Mouse (Mus musculus): ENCODE data around the gene Ier2. TPM values are rescaled to one million over a fixed set of nuclear protein-coding genes. Genes with fewer than 3 reads are reported as not detected.

The Ier2 gene
- polyA plus RNA-seq, 1 experiment, result 75.7 TPM

DNA sequence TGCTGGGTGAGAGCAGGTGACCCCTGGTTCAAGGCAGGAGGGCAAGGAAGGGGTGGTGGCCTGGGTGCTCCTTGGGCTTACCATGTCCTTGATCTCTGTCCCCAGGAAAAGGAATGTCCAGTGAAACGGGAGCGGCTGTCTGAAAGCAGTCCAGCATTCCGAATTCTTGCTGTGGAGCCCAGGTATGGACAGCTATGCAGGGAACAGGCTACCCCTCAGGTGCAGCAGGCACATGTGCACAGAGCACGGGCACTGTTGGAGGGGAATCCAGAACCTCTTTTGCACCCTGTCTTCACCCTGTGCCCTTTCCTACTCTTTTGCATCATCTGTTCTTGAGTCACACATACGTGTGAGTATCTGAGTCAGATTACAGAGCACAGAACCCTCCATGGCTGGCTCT lies 35.6 kb upstream of the Ier2 start:
- no peaks in the 10 kb centered on the region for H3K79me2 ChIP-seq (ENCODE audit: control insufficient read depth, insufficient read depth)
- TF ChIP-seq MYOG (IDR thresholded peaks at IDR 0.05; ENCODE audit: control insufficient read depth in 1 of 3, insufficient read depth in 1 of 3, insufficient read length in 2 of 3, low read depth in 2 of 3) (no peak), TCF3 (IDR thresholded peaks at IDR 0.05; ENCODE audit: insufficient read length, low read depth) (no peak), POLR2AphosphoS2 (IDR thresholded peaks at IDR 0.05; ENCODE audit: insufficient read length, low read depth) (no peak), MYOD1 (IDR thresholded peaks at IDR 0.05; ENCODE audit: control insufficient read depth in 1 of 3, insufficient read length in 2 of 3, low read depth in 2 of 3) (no peak), SRF (IDR thresholded peaks at IDR 0.05; ENCODE audit: control insufficient read depth, insufficient read length, low read depth) (no peak), E2F4 (IDR thresholded peaks at IDR 0.05; ENCODE audit: insufficient read depth) (no peak)
- no peak overlapping the region for H3K4me3 ChIP-seq
- peaks cover 6% of the 10 kb centered on the region for H3K36me3 ChIP-seq (ENCODE audit: control insufficient read depth, insufficient read depth)
- H3ac ChIP-seq (ENCODE audit: control insufficient read depth, insufficient read length), result no peak overlapping the region
- no peak overlapping the region for H3K4me2 ChIP-seq (ENCODE audit: low read depth)
- no peaks in the 10 kb centered on the region for H3K27me3 ChIP-seq (ENCODE audit: control insufficient read depth, insufficient read depth, insufficient read length)

DNA sequence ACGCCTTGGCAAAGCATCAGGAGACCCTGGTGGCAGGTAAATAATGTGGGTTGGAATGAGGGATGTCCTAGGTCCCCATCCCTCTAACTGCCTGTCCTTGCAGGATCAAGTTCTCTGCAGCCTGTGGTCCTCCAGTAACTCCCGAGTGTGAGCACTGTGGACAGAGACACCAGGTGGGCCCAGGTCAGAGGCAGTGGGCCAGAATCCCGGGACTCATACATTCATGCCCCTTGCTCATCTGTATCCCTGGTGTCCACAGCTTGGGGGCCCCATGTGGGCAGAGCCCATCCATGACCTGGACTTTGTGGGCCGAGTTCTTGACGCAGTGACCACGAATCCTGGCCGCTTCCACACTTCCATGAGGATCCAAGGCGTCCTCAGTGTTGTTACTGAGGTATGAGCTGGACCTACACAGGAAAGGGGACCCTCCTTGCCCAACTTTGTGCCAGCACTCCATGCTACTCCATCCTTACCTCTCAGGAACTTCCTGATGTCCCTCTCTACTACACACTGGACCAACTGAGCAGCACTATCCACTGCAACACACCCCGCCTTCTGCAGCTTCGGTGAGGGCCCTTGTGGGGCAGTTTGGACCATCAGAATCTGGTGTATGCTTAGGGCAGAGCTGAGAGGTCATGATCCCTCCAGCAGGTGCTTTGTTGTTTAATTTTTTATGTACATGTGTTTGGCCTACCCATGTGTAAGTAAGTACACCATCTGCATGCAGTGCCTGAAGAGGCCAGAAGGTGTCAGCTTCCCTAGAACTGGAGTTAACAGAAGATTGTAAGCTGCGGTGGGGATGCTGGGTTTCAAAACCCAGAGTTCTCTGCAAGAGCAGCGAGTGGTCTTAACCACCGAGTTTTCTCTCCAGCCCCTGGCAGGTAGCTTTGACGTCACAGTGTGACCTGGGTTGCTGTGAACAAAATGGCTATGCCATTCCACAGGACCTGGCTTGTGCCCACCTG lies 34.8 kb upstream of the Ier2 start:
- Histone ChIP-seq H3K4me3 (no peak overlapping the region), H3K36me3 (ENCODE audit: control insufficient read depth, insufficient read depth) (peaks cover 6% of the 10 kb centered on the region), H3K79me2 (ENCODE audit: control insufficient read depth, insufficient read depth) (no peaks in the 10 kb centered on the region), H3ac (ENCODE audit: control insufficient read depth, insufficient read length) (no peak overlapping the region), H3K4me2 (ENCODE audit: low read depth) (no peak overlapping the region), H3K27me3 (ENCODE audit: control insufficient read depth, insufficient read depth, insufficient read length) (no peaks in the 10 kb centered on the region)
- TF ChIP-seq E2F4 (IDR thresholded peaks at IDR 0.05; ENCODE audit: insufficient read depth) (no peak), TCF12 (IDR thresholded peaks at IDR 0.05; ENCODE audit: insufficient read depth, poor library complexity, severe bottlenecking) (no peak), SRF (IDR thresholded peaks at IDR 0.05; ENCODE audit: control insufficient read depth, insufficient read length, low read depth) (no peak), POLR2AphosphoS2 (IDR thresholded peaks at IDR 0.05; ENCODE audit: insufficient read length, low read depth) (no peak), TCF3 (IDR thresholded peaks at IDR 0.05; ENCODE audit: insufficient read length, low read depth) (no peak), MYOD1 (IDR thresholded peaks at IDR 0.05; ENCODE audit: control insufficient read depth in 1 of 3, insufficient read length in 2 of 3, low read depth in 2 of 3) (no peak), POLR2A (IDR thresholded peaks at IDR 0.05; ENCODE audit: insufficient read length, low read depth) (no peak), MAX (IDR thresholded peaks at IDR 0.05; ENCODE audit: low read depth) (no peak), USF1 (IDR thresholded peaks at IDR 0.05; ENCODE audit: low read depth) (no peak), REST (IDR thresholded peaks at IDR 0.05; ENCODE audit: insufficient read depth, insufficient read length) (no peak), CEBPB (IDR thresholded peaks at IDR 0.05; ENCODE audit: insufficient read depth, poor library complexity, severe bottlenecking) (no peak), MYOG (IDR thresholded peaks at IDR 0.05; ENCODE audit: control insufficient read depth in 1 of 3, insufficient read depth in 1 of 3, insufficient read length in 2 of 3, low read depth in 2 of 3) (no peak)

DNA sequence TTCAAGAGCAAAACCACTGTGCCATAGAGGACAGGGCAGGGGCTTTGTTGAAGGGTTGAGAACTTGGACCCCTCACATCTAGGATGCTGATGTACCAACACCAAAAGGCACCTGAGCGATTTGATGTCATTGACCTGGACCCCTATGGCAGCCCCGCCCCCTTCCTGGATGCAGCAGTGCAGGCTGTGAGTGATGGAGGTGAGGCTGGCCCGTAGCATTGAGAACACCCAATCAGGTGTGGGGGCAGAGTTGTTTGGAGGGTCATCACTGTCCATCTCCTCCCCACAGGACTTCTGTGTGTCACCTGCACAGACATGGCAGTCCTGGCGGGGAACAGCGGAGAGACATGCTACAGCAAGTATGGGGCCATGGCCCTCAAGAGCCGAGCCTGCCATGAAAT lies 32.5 kb upstream of the Ier2 start:
- no peak overlapping the region for H3ac ChIP-seq (ENCODE audit: control insufficient read depth, insufficient read length)
- H3K36me3 ChIP-seq (ENCODE audit: control insufficient read depth, insufficient read depth), result peaks cover 12% of the 10 kb centered on the region
- TF ChIP-seq MYOG (IDR thresholded peaks at IDR 0.05; ENCODE audit: control insufficient read depth in 1 of 3, insufficient read depth in 1 of 3, insufficient read length in 2 of 3, low read depth in 2 of 3), result no peak
- no peak for TF ChIP-seq POLR2AphosphoS2 (IDR thresholded peaks at IDR 0.05; ENCODE audit: insufficient read length, low read depth)
- TF ChIP-seq E2F4 (IDR thresholded peaks at IDR 0.05; ENCODE audit: insufficient read depth), result no peak
- no peak for TF ChIP-seq REST (IDR thresholded peaks at IDR 0.05; ENCODE audit: insufficient read depth, insufficient read length)
- TF ChIP-seq TCF3 (IDR thresholded peaks at IDR 0.05; ENCODE audit: insufficient read length, low read depth), result no peak
- TF ChIP-seq TCF12 (IDR thresholded peaks at IDR 0.05; ENCODE audit: insufficient read depth, poor library complexity, severe bottlenecking), result no peak
- TF ChIP-seq MYOD1 (IDR thresholded peaks at IDR 0.05; ENCODE audit: control insufficient read depth in 1 of 3, insufficient read length in 2 of 3, low read depth in 2 of 3), result no peak
- TF ChIP-seq POLR2A (IDR thresholded peaks at IDR 0.05; ENCODE audit: insufficient read length, low read depth), result no peak
- no peak for TF ChIP-seq USF1 (IDR thresholded peaks at IDR 0.05; ENCODE audit: low read depth)
- no peak for TF ChIP-seq MAX (IDR thresholded peaks at IDR 0.05; ENCODE audit: low read depth)
- TF ChIP-seq CEBPB (IDR thresholded peaks at IDR 0.05; ENCODE audit: insufficient read depth, poor library complexity, severe bottlenecking), result no peak
- no peak for TF ChIP-seq SRF (IDR thresholded peaks at IDR 0.05; ENCODE audit: control insufficient read depth, insufficient read length, low read depth)
- H3K4me3 ChIP-seq, result no peak overlapping the region
- H3K4me2 ChIP-seq (ENCODE audit: low read depth), result no peak overlapping the region
- H3K27me3 ChIP-seq (ENCODE audit: control insufficient read depth, insufficient read depth, insufficient read length), result no peaks in the 10 kb centered on the region
- peaks cover 10% of the 10 kb centered on the region for H3K79me2 ChIP-seq (ENCODE audit: control insufficient read depth, insufficient read depth)

DNA sequence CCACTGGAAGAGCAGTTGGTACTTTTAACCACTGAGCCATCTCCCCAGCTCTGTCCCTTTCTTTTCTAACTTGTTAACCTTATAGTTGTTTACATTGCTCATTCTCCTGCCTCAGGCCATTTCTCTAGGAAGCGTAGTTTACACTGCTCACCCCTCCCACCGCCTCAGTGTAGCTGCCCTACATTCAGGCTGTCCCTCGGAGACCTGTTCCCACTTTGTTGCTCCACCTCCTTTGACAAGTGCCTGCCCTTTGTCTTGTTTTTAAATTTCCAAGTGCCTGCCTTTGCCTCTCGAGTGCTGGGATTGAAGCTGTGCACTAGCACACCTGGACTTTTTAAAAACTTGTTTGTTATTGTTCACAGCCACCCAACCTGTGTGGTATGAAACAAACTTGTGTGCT lies 30.7 kb upstream of the Ier2 start:
- Histone ChIP-seq H3K4me2 (ENCODE audit: low read depth) (no peak overlapping the region), H3ac (ENCODE audit: control insufficient read depth, insufficient read length) (no peak overlapping the region), H3K79me2 (ENCODE audit: control insufficient read depth, insufficient read depth) (peaks cover 15% of the 10 kb centered on the region), H3K36me3 (ENCODE audit: control insufficient read depth, insufficient read depth) (peaks cover 12% of the 10 kb centered on the region), H3K4me3 (no peak overlapping the region), H3K27me3 (ENCODE audit: control insufficient read depth, insufficient read depth, insufficient read length) (no peaks in the 10 kb centered on the region)
- TF ChIP-seq TCF3 (IDR thresholded peaks at IDR 0.05; ENCODE audit: insufficient read length, low read depth) (no peak), E2F4 (IDR thresholded peaks at IDR 0.05; ENCODE audit: insufficient read depth) (no peak), MYOD1 (IDR thresholded peaks at IDR 0.05; ENCODE audit: control insufficient read depth in 1 of 3, insufficient read length in 2 of 3, low read depth in 2 of 3) (no peak)

Measured in myocyte (in vitro differentiated cells).